Mouse (Mus musculus): ENCODE results near the gene Usp42. TPM values are rescaled to one million over a fixed set of nuclear protein-coding genes. Genes with fewer than 3 reads are reported as not detected.

Gene Usp42
- polyA plus RNA-seq (2015; fragmentation: Nextera tagmentation; extraction: Ambion mirVana), result 2.9 TPM in 2 replicates

- Histone ChIP-seq H3K4me3 (ENCODE audit: low read depth, low read length) (peak within 1 kb of the TSS; percentile 81), H3K27me3 (ENCODE audit: control insufficient read depth, insufficient read depth, low read depth, low read length) (no peaks in the 10 kb centered on the region), H3K36me3 (ENCODE audit: control insufficient read depth, insufficient read depth) (peaks cover 2% of the 10 kb centered on the region; the same call in 1 of the 2 replicates), H3K4me1 (ENCODE audit: control insufficient read depth, low read depth, low read length) (peaks cover 10% of the 10 kb centered on the region), H3K27ac (ENCODE audit: low read length) (peak within 1 kb of the TSS; percentile 84), H3K4me2 (ENCODE audit: low read depth, low read length) (peak within 1 kb of the TSS; percentile 99), H3K9me3 (replicated peaks; ENCODE audit: control insufficient read depth, low read length) (no peaks in the 10 kb centered on the region), H3K9ac (ENCODE audit: low read depth, low read length) (peak within 1 kb of the TSS; percentile 91)
- peak; percentile 95 for ATAC-seq (ENCODE audit: low read depth)
- under 1% methylated on average over 46 of the region's 82 CpGs for WGBS (ENCODE audit: insufficient replicate concordance)
Observed at GRCm38 (mm10) chr5:143732180-143732891, at the start of gene Usp42. Gene Usp42 (minus strand): TSS chr5:143732280.

GRCm38 (mm10) chr5:143760508-143760907, 28.4 kb upstream of the Usp42 start:
- ATAC-seq (ENCODE audit: low read depth), result no peak
- H3K9ac ChIP-seq (ENCODE audit: low read depth, low read length), result no peak overlapping the region
- 62% methylated on average over 3 of the region's 3 CpGs for WGBS (ENCODE audit: insufficient replicate concordance)
- H3K36me3 ChIP-seq (ENCODE audit: control insufficient read depth, insufficient read depth), result no peaks in the 10 kb centered on the region
- H3K4me3 ChIP-seq (ENCODE audit: low read depth, low read length), result no peak overlapping the region
- no peaks in the 10 kb centered on the region for H3K27me3 ChIP-seq (ENCODE audit: control insufficient read depth, insufficient read depth, low read depth, low read length)
- no peaks in the 10 kb centered on the region for H3K9me3 ChIP-seq (replicated peaks; ENCODE audit: control insufficient read depth, low read length)
- H3K27ac ChIP-seq (ENCODE audit: low read length), result no peak overlapping the region
- no peak overlapping the region for H3K4me2 ChIP-seq (ENCODE audit: low read depth, low read length)
- H3K4me1 ChIP-seq (ENCODE audit: control insufficient read depth, low read depth, low read length), result peaks cover 3% of the 10 kb centered on the region

- Histone ChIP-seq H3K27me3 (ENCODE audit: control insufficient read depth, insufficient read depth, low read depth, low read length) (no peaks in the 10 kb centered on the region), H3K36me3 (ENCODE audit: control insufficient read depth, insufficient read depth) (no peaks in the 10 kb centered on the region), H3K4me2 (ENCODE audit: low read depth, low read length) (no peak overlapping the region), H3K4me1 (ENCODE audit: control insufficient read depth, low read depth, low read length) (peaks cover 3% of the 10 kb centered on the region), H3K4me3 (ENCODE audit: low read depth, low read length) (no peak overlapping the region), H3K9me3 (replicated peaks; ENCODE audit: control insufficient read depth, low read length) (no peaks in the 10 kb centered on the region), H3K9ac (ENCODE audit: low read depth, low read length) (no peak overlapping the region), H3K27ac (ENCODE audit: low read length) (no peak overlapping the region)
- ATAC-seq (ENCODE audit: low read depth), result no peak
- WGBS (ENCODE audit: insufficient replicate concordance), result 70% methylated on average over 8 of the region's 8 CpGs
Observed at GRCm38 (mm10) chr5:143759554-143759953, 27.5 kb upstream of the Usp42 start.

- H3K27ac ChIP-seq (ENCODE audit: low read length), result no peak overlapping the region
Observed at GRCm38 (mm10) chr5:143757755-143758443, 25.8 kb upstream of the Usp42 start.

GRCm38 (mm10) chr5:143755529-143756141, 23.6 kb upstream of the Usp42 start:
- 77% methylated on average over 9 of the region's 9 CpGs for WGBS (ENCODE audit: insufficient replicate concordance)
- Histone ChIP-seq H3K27me3 (ENCODE audit: control insufficient read depth, insufficient read depth, low read depth, low read length) (no peaks in the 10 kb centered on the region), H3K27ac (ENCODE audit: low read length) (no peak overlapping the region), H3K4me3 (ENCODE audit: low read depth, low read length) (no peak overlapping the region), H3K36me3 (ENCODE audit: control insufficient read depth, insufficient read depth) (no peaks in the 10 kb centered on the region), H3K4me1 (ENCODE audit: control insufficient read depth, low read depth, low read length) (peaks cover 3% of the 10 kb centered on the region), H3K9ac (ENCODE audit: low read depth, low read length) (no peak overlapping the region), H3K4me2 (ENCODE audit: low read depth, low read length) (no peak overlapping the region), H3K9me3 (replicated peaks; ENCODE audit: control insufficient read depth, low read length) (no peaks in the 10 kb centered on the region)
- no peak for ATAC-seq (ENCODE audit: low read depth)

More at GRCm38 (mm10) chr5:143757755-143758443, 25.8 kb upstream of the Usp42 start:
- Histone ChIP-seq H3K27me3 (ENCODE audit: control insufficient read depth, insufficient read depth, low read depth, low read length) (no peaks in the 10 kb centered on the region), H3K4me1 (ENCODE audit: control insufficient read depth, low read depth, low read length) (peaks cover 3% of the 10 kb centered on the region), H3K36me3 (ENCODE audit: control insufficient read depth, insufficient read depth) (no peaks in the 10 kb centered on the region), H3K9ac (ENCODE audit: low read depth, low read length) (no peak overlapping the region), H3K4me2 (ENCODE audit: low read depth, low read length) (peak overlapping the region; percentile 67), H3K9me3 (replicated peaks; ENCODE audit: control insufficient read depth, low read length) (no peaks in the 10 kb centered on the region), H3K4me3 (ENCODE audit: low read depth, low read length) (peak overlapping the region; percentile 53)
- ATAC-seq (ENCODE audit: low read depth), result peak; percentile 92
- WGBS (ENCODE audit: insufficient replicate concordance), result 22% methylated on average over 28 of the region's 28 CpGs

GRCm38 (mm10) chr5:143749630-143750208, 17.6 kb upstream of the Usp42 start:
- 41% methylated on average over 2 of the region's 2 CpGs for WGBS (ENCODE audit: insufficient replicate concordance)
- Histone ChIP-seq H3K9ac (ENCODE audit: low read depth, low read length) (no peak overlapping the region), H3K4me1 (ENCODE audit: control insufficient read depth, low read depth, low read length) (no peaks in the 10 kb centered on the region), H3K36me3 (ENCODE audit: control insufficient read depth, insufficient read depth) (no peaks in the 10 kb centered on the region), H3K27me3 (ENCODE audit: control insufficient read depth, insufficient read depth, low read depth, low read length) (no peaks in the 10 kb centered on the region), H3K27ac (ENCODE audit: low read length) (no peak overlapping the region), H3K4me2 (ENCODE audit: low read depth, low read length) (no peak overlapping the region), H3K9me3 (replicated peaks; ENCODE audit: control insufficient read depth, low read length) (no peaks in the 10 kb centered on the region), H3K4me3 (ENCODE audit: low read depth, low read length) (no peak overlapping the region)
- ATAC-seq (ENCODE audit: low read depth), result no peak

- Histone ChIP-seq H3K9ac (ENCODE audit: low read depth, low read length) (peak overlapping the region; percentile 91), H3K9me3 (replicated peaks; ENCODE audit: control insufficient read depth, low read length) (no peaks in the 10 kb centered on the region), H3K27me3 (ENCODE audit: control insufficient read depth, insufficient read depth, low read depth, low read length) (no peaks in the 10 kb centered on the region), H3K4me1 (ENCODE audit: control insufficient read depth, low read depth, low read length) (peaks cover 10% of the 10 kb centered on the region), H3K4me2 (ENCODE audit: low read depth, low read length) (peak overlapping the region; percentile 99), H3K4me3 (ENCODE audit: low read depth, low read length) (peak overlapping the region; percentile 81), H3K36me3 (ENCODE audit: control insufficient read depth, insufficient read depth) (peaks cover 5% of the 10 kb centered on the region; the same call in 1 of the 2 replicates), H3K27ac (ENCODE audit: low read length) (peak overlapping the region; percentile 84)
- peak; percentile 35 for ATAC-seq (ENCODE audit: low read depth)
- WGBS (ENCODE audit: insufficient replicate concordance), result under 1% methylated on average over 70 of the region's 82 CpGs
Observed at GRCm38 (mm10) chr5:143731483-143732112, 482 bp downstream of the Usp42 start.

- peak overlapping the region; percentile 91 for H3K9ac ChIP-seq (ENCODE audit: low read depth, low read length)
- WGBS (ENCODE audit: insufficient replicate concordance), result 8% methylated on average over 6 of the region's 6 CpGs
- peaks cover 10% of the 10 kb centered on the region for H3K4me1 ChIP-seq (ENCODE audit: control insufficient read depth, low read depth, low read length)
- no peaks in the 10 kb centered on the region for H3K27me3 ChIP-seq (ENCODE audit: control insufficient read depth, insufficient read depth, low read depth, low read length)
- peak overlapping the region; percentile 84 for H3K27ac ChIP-seq (ENCODE audit: low read length)
- peak overlapping the region; percentile 99 for H3K4me2 ChIP-seq (ENCODE audit: low read depth, low read length)
- no peaks in the 10 kb centered on the region for H3K9me3 ChIP-seq (replicated peaks; ENCODE audit: control insufficient read depth, low read length)
- H3K4me3 ChIP-seq (ENCODE audit: low read depth, low read length), result peak overlapping the region; percentile 81
- no peak for ATAC-seq (ENCODE audit: low read depth)
- H3K36me3 ChIP-seq (ENCODE audit: control insufficient read depth, insufficient read depth), result peaks cover 5% of the 10 kb centered on the region; the same call in 1 of the 2 replicates
Observed at GRCm38 (mm10) chr5:143730915-143731314, 1.2 kb downstream of the Usp42 start.
